Mouse (Mus musculus): ENCODE measurements around the gene Rtp4. TPM values are rescaled to one million over a fixed set of nuclear protein-coding genes. Genes with fewer than 3 reads are reported as not detected.

The Rtp4 gene
- 28.7 TPM for polyA plus RNA-seq (2017; shearing (Covaris generic))

GRCm38 (mm10) chr16:23520235-23520871 lies at the start of gene Rtp4, which contains the start of gene Masp1:
Rtp4 (plus strand) TSS chr16:23520291.
Masp1 (minus strand) TSS chr16:23520815.

Other genes starting within 250 kb of the Rtp4 start
- gene Rtp1, start 91.2 kb upstream of the Rtp4 start, polyA plus RNA-seq (2017; shearing (Covaris generic)) = not detected
- gene Masp1, start 524 bp downstream of the Rtp4 start, polyA plus RNA-seq (2017; shearing (Covaris generic)) = not detected

All from effector memory CD4-positive, alpha-beta T cell, adult 7 months (primary cell).